ENCODE assay signal across 10 mouse cellular contexts in the genomic region with DNA sequence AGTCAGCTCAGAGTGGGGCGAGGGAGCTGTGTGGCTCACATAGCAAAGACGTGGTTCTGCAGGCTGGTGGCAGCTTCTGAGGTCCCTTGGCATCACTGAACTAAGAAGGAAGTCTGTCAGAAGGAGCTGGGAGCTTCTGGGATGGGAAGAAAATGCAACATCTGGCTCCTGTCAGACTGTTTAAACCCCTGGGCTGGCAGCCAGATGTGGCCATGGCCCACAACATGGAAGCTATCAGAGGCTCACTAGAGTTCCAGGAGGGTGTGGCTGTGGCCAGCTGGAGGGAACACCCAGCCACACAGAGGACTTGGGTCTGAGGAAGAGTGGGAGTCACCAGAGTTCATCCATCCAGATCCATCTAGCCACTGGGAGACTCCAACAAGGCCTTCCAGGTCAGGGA. TPM values are rescaled to one million over a fixed set of nuclear protein-coding genes. Genes with fewer than 3 reads are reported as not detected.
DNase-seq lines count a peak whose midpoint lies in the region; ATAC-seq lines count a peak whose summit lies in the region.
"Had no signal": no experiment of that assay in that cellular context is flagged by ENCODE, and none has a peak within 500 bp of the region (broad histone marks: within the 10 kb centered on the region; RNA-seq: fewer than 3 reads in every experiment).

No protein-coding gene starts in this region.

- no peak overlapping the region for H3K4me2 ChIP-seq in heart, embryonic 12.5 days
- H3K4me2 ChIP-seq in embryonic facial prominence, embryonic 14.5 days (ENCODE audit: low read depth, low read length): no peak overlapping the region
- H3K4me2 ChIP-seq in lung, embryonic 16.5 days (ENCODE audit: low read depth, low read length): no peak overlapping the region
- H3K4me2 ChIP-seq: limb, embryonic 13.5 days had no signal

- 0 out of 2 replicates have a peak, but pooled peaks cover 8% of the 10 kb centered on the region for H3K27me3 ChIP-seq in heart, embryonic 12.5 days (replicated peaks)
- H3K27me3 ChIP-seq in embryonic facial prominence, embryonic 14.5 days (replicated peaks; ENCODE audit: control insufficient read depth, insufficient read depth, low read length): no peaks in the 10 kb centered on the region
- no peaks in the 10 kb centered on the region for H3K27me3 ChIP-seq in lung, embryonic 16.5 days (ENCODE audit: control insufficient read depth, insufficient read depth, low read depth, low read length)
- H3K27me3 ChIP-seq: limb, embryonic 13.5 days had no signal

- H3K36me3 ChIP-seq in heart, embryonic 12.5 days: no peaks in the 10 kb centered on the region
- no peaks in the 10 kb centered on the region for H3K36me3 ChIP-seq in embryonic facial prominence, embryonic 14.5 days (ENCODE audit: control insufficient read depth, insufficient read depth, low read length)
- H3K36me3 ChIP-seq in lung, embryonic 16.5 days (ENCODE audit: control insufficient read depth, insufficient read depth, low read length): no peaks in the 10 kb centered on the region
- H3K36me3 ChIP-seq: limb, embryonic 13.5 days had no signal

- no peak overlapping the region for H3K4me3 ChIP-seq in heart, embryonic 12.5 days
- H3K4me3 ChIP-seq in embryonic facial prominence, embryonic 14.5 days (ENCODE audit: low read depth, low read length): no peak overlapping the region
- no peak overlapping the region for H3K4me3 ChIP-seq in lung, embryonic 16.5 days (ENCODE audit: low read length)
- H3K4me3 ChIP-seq: limb, embryonic 13.5 days had no signal

- 58% methylated on average over 2 of the region's 2 CpGs for WGBS in heart, embryonic 12.5 days
- 31% methylated on average over 2 of the region's 2 CpGs for WGBS in embryonic facial prominence, embryonic 14.5 days
- WGBS in lung, embryonic 16.5 days: 38% methylated on average over 2 of the region's 2 CpGs

- no peak for ATAC-seq in heart, embryonic 12.5 days (ENCODE audit: insufficient number of reproducible peaks, low FRiP score)
- no peak for ATAC-seq in embryonic facial prominence, embryonic 14.5 days (ENCODE audit: low read depth)
- ATAC-seq in lung, embryonic 16.5 days (ENCODE audit: low read depth): peak; percentile 88

- peak; percentile 73 to 82 for DNase-seq in heart, adult 18-20 months
- peak; percentile 71 for DNase-seq in embryonic facial prominence, embryonic 14.5 days (ENCODE audit: low spot score)
- peak; percentile 71 for DNase-seq in heart, postnatal 4 days
- no peak for DNase-seq in cerebellum, adult 8-10 months
- no peak for DNase-seq in embryo, embryonic 10.5 days (ENCODE audit: low spot score)
- DNase-seq in right cerebral cortex, postnatal 4 days: no peak
- DNase-seq: cerebellum, adult 9-11 months had no signal

- no peaks in the 10 kb centered on the region for H3K9me3 ChIP-seq in heart, embryonic 12.5 days (replicated peaks)
- no peaks in the 10 kb centered on the region for H3K9me3 ChIP-seq in embryonic facial prominence, embryonic 14.5 days (ENCODE audit: control insufficient read depth, low read length)
- no peaks in the 10 kb centered on the region for H3K9me3 ChIP-seq in lung, embryonic 16.5 days (ENCODE audit: control insufficient read depth, low read length)
- H3K9me3 ChIP-seq: limb, embryonic 13.5 days had no signal

- H3K9ac ChIP-seq in heart, embryonic 12.5 days: no peak overlapping the region
- no peak overlapping the region for H3K9ac ChIP-seq in embryonic facial prominence, embryonic 14.5 days (ENCODE audit: low read depth, low read length)
- no peak overlapping the region for H3K9ac ChIP-seq in lung, embryonic 16.5 days (ENCODE audit: low read length)
- H3K9ac ChIP-seq: limb, embryonic 13.5 days had no signal

- no peak overlapping the region for H3K27ac ChIP-seq in heart, embryonic 12.5 days (ENCODE audit: poor library complexity, severe bottlenecking)
- H3K27ac ChIP-seq in embryonic facial prominence, embryonic 14.5 days (replicated peaks; ENCODE audit: low read depth, low read length): no peak overlapping the region
- H3K27ac ChIP-seq in lung, embryonic 16.5 days (ENCODE audit: low read length): peak overlapping the region; percentile 65
- H3K27ac ChIP-seq: limb, embryonic 13.5 days had no signal

- peaks cover 7% of the 10 kb centered on the region; the same call in 1 of the 2 replicates for H3K4me1 ChIP-seq in heart, embryonic 12.5 days (replicated peaks)
- H3K4me1 ChIP-seq in embryonic facial prominence, embryonic 14.5 days (ENCODE audit: control insufficient read depth, insufficient read depth, low read length): peaks cover 9% of the 10 kb centered on the region; the same call in 1 of the 2 replicates
- peaks cover 16% of the 10 kb centered on the region for H3K4me1 ChIP-seq in lung, embryonic 16.5 days (replicated peaks; ENCODE audit: control insufficient read depth, insufficient read depth, low read length)
- H3K4me1 ChIP-seq: limb, embryonic 13.5 days had no signal

RNA-seq across cellular contexts. Expression of a gene that starts 16.2 kb away (rescaled TPM):
- total RNA-seq in heart, adult 18-20 months (2021): 1 to 10 TPM in 1 of 2 experiments, under 1 TPM in 1; 0.94 to 1.3 TPM
- 0.46 and 0.73 TPM in 2 replicates for polyA plus RNA-seq in heart, embryonic 12.5 days (2016; fragmentation: Nextera tagmentation; extraction: Ambion mirVana)
- polyA plus RNA-seq in embryonic facial prominence, embryonic 14.5 days (2014; fragmentation: Nextera tagmentation; extraction: Ambion mirVana): 1.5 and 1.9 TPM in 2 replicates
- total RNA-seq in heart, postnatal 4 days (2021): 1 to 10 TPM; 1.5 to 2.4 TPM
- polyA plus RNA-seq in lung, embryonic 16.5 days (2015; fragmentation: Nextera tagmentation; extraction: Ambion mirVana): 4.5 and 5.3 TPM in 2 replicates

RNA-seq across cellular contexts. Expression of a gene that starts 31.0 kb away (rescaled TPM):
- total RNA-seq in heart, adult 18-20 months (2021): 1 to 10 TPM; 1.2 TPM
- polyA plus RNA-seq in heart, embryonic 12.5 days (2016; fragmentation: Nextera tagmentation; extraction: Ambion mirVana): 6.2 and 8.2 TPM in 2 replicates
- polyA plus RNA-seq in embryonic facial prominence, embryonic 14.5 days (2014; fragmentation: Nextera tagmentation; extraction: Ambion mirVana): 1.2 and 1.3 TPM in 2 replicates
- 1 to 10 TPM in 1 of 2 experiments, under 1 TPM in 1; 0.64 to 1.1 TPM for total RNA-seq in heart, postnatal 4 days (2021)
- 3.4 and 7.1 TPM in 2 replicates for polyA plus RNA-seq in lung, embryonic 16.5 days (2015; fragmentation: Nextera tagmentation; extraction: Ambion mirVana)

Comparison
In these comparisons a context has a peak if more than half of its experiments do, and no peak if none do; other contexts are left out.
1. DNase-seq: peak in heart, adult 18-20 months (2 of 2), embryonic facial prominence, embryonic 14.5 days (single experiment) and heart, postnatal 4 days (single experiment); none in cerebellum, adult 8-10 months (single experiment), embryo, embryonic 10.5 days (single experiment) and right cerebral cortex, postnatal 4 days (single experiment).